Mouse (Mus musculus) spleen, postnatal 4 days (tissue): ENCODE measurements around the gene Cenpu.
"Not testable (repeated sequence)": the region's sequence is repeated elsewhere in the genome, so short reads cannot be mapped to it uniquely, and the experiment has no call there.

ENCODE experiments used
- DNase-seq, 2 experiments: peaks; one replicate each; pipeline ENCODE4 v3.0.0; 2022; ENCODE audit warnings: low spot score in 2 of 2

Cenpu gene

DNA sequence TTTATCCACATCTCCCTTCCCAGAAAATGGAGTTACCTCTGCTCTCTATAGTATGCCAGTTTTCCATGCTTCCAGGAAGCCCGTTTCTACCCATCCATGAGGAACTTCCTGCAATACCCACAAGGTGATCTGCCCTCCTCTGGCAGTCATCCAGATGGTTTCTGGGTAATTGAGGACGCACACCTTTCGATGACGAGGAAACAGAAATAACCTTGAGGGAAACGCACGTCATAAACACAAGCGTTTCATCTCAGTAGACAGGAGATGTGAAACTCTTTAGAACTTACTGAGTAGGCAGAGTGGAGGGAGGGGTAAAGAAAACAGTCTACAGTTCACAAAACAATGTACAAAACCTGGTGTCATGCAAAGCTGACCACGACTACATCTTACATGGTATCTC lies 1.8 kb upstream of the Cenpu start:
- no peak for DNase-seq

DNA sequence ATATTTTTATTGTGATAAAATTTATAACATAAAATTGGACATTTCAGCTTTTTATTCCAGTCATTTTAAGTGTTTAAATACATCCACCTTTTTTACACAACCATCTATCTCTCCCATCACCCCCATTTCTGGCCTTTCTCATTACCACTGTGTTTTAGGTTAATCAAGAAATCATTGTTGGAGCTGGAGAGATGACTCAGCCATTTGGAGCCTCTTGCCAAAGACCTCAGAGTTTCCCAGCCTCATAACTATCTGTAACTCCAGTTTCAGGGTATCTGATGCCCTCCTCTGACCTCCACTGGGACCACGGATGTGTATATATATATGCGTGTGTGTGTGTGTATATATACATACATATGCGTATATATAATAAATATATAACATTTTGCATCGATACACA lies 799 bp upstream of the Cenpu start:
- DNase-seq: no peak

DNA sequence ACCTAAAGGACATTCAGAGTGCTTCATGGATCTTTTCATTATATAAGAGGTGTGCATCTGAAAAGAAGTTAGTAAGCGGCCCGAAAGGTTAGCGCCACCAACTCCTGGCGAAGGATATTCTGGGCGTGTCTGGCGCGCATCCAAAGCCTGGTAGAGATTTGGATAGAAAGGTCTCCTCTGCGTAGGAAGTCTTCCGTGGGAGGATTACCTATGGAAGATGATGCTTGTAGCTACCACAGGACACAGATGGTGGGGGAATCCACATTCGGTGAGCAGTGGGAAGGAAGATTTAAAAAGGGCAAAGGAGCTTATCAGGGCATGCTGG lies 575 bp downstream of the Cenpu start:
- DNase-seq: peak; percentile 72 to 84

DNA sequence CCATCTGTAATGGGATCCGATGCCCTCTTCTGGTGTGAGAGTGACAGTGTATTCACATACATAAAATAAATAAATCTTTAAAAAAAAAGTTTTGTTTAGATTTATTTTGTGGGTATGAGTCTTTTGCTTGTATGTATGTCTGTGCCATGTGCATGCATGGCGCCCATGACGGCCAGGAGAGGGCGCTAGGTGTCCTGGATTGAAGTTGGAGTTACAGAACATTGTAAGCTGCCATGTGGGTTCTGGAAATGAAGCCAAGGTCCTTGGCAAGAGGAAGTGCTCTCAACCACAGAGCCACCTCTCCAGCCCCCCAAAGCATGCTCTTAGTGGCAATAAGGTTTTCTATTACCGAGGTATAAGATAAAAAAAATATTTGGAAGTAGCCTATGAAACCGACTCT lies 7.6 kb downstream of the Cenpu start:
- DNase-seq: peak in 1 of 2 experiments; percentile 42

DNA sequence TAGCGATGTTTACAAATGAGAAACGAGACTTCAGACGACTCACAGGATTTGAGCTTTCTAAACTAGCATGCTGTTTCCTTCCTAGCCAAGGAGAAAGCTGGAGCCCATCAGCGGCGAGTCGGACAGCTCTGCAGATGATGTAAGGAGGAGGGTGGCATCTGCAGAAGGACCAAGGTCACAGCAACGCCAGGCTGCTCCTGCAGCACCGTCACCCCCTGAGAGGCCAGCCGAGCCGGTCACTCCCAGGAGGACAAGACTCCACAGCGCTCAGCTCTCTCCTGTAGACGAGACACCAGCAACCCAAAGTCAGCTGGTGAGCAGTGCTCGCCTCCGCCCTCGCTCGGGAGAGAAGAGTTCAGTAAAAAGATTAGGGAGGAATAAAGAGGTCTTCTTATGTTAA lies 10.5 kb downstream of the Cenpu start:
- no peak for DNase-seq

DNA sequence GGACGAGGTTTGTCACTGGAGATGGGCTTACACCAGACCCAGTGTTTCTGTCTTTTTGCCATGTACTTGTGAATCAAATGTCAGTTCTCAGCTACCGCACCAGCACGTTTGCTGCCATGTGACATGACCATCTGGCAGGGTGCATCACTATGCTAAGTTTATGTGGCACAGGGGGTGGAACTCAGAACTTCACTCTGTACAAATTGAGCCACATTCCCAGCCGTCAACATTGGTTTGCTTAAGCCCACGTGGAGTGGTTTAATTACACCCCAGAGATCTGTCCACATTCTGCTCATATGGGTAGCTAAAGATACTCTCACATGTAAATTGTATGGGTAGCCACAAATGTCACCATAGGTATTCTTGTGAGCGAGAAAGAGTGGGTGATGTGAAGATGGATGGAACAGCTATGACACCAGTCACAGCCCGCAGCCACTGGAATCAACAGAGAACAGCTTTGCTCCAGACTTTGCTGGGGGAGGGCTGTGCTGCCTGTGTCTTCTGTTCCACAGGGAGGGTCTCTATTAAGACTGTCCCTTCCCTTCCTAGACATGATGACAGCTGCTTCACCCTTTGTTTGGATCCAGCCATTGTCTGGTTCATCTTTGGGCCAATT lies 15.2 kb downstream of the Cenpu start:
- no peak for DNase-seq

DNA sequence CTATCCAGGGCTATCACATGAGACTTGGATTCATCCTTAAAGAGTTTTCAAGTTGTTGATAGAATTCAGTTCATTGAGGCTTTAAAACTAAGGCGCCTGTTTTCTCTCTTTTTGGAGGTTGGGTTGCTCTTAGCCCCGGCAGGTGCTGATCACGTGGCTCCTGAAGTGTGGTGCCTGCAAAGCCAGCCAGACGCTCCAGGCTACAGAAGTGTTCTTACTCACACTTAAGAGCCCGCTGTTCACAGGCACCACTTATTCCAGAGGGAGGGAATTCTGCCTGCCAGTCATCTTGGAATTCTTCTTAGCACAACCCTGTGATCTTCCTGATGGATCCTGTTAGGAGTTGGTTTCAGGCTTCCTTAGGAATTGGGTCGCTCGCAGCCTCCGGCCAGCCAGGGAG lies 16.1 kb downstream of the Cenpu start:
- DNase-seq: peak in 1 of 2 experiments; percentile 52

DNA sequence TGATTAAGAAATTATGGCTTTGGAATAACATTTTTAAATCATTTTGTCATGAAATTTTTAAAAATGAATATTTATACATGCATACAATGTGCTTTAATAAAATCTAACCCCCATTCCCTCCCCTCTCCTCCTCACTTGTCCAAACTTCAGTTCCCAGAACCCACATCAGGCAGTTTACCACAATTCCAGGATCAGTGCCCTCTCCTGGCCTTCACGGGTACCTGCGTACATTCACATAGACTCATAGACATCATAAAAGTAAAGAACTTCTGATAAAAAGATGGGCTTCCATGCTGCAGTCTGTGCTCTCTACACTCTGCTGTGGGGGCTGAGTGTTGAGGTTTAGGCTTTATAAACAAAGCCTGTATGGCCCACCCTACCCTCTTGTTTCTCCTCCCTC lies 17.1 kb downstream of the Cenpu start:
- no peak for DNase-seq

DNA sequence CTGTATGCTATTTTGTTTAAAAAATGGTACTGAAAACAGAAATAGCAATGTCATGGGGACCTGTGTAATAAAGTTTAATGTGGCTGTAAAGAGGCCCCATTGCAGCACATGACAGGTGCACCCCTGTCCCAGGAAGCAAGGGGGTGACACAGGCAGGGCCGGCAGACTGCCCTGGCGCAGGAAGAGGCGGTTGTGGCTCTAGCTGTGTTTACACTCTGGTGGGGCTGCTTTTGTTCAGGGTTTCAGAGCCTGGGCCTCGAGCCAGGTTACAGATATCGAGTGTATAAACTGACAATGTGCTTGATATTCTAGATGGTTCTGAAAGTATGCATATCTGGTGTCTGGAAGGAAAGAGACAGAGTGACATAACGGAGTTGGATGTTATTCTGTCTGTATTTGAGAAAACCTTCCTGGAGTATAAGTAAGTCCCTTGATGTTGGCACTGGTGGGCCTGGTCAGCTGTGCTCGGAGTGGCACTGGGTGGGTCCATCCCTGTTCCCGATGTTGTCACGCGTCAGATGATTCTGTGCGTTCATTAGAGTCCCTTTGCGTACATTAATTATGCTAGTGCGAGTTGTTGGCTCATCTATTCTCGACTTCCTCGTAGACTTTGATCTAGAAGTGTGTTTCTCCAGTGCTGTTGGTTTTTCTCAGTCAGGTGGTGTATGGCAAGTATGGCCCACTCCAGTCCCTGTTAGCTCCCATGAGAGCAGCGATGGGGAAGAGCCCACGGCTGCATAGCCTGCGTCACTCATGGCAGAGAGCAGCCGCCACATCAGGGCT lies 18.0 kb downstream of the Cenpu start:
- no peak for DNase-seq

DNA sequence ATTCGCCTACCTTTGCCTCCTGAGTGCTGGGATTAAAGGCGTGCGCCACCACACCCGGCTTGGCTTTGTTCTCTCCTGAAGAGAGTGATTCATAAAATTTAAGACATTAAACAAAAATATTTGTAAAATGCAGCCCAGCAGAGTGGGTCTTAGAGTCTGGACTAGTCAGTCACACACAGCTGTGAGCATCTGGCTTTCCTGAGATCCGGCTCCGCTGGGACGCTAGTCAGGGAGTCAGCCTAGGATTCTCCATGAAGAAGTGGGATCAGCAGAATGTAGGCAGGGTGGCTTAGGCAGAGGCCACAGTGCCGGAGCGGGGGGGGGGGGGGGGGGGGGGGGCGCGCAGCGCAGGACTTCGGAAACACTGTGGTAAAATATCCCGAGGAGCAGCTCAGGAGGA lies 18.8 kb downstream of the Cenpu start:
- no peak for DNase-seq

DNA sequence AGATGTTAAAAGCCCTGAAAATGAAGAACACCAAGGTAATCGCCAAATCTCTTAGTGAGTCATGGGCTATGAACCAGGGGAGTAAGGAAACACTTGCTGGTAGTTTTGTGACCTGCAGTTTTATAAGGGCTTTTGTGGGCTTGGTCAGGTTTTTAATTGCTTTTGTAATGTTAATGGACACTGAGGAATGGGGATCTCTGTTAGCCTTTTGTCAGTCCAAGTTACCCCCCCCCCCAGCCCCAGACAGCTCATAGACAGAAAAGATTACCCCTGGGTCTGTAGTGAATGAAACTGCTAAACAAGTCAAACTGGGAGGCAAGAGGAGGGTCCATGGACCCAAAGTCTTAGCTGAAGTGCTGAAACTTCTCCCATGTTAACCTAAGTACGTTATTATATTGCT lies 21.6 kb downstream of the Cenpu start:
- no peak for DNase-seq

DNA sequence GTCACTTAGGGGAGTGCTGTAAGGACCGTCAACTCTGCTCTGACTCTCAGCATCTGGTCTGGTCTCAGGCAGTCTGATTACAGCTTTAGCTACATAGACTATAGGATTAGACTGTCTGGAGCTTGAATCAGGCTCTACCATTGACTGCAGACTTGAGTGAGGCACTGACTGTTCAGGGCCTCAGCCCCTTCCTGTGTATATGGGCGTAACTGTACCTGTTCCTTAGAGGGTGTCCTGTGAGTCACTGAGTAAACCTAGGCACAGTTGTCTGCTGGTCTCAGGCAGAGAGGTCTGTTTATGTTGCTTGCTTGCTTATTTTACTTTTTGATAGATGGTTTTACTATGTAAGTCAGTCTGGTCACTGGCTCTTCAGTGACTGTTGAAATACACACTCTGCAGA lies 22.1 kb downstream of the Cenpu start:
- no peak for DNase-seq

DNA sequence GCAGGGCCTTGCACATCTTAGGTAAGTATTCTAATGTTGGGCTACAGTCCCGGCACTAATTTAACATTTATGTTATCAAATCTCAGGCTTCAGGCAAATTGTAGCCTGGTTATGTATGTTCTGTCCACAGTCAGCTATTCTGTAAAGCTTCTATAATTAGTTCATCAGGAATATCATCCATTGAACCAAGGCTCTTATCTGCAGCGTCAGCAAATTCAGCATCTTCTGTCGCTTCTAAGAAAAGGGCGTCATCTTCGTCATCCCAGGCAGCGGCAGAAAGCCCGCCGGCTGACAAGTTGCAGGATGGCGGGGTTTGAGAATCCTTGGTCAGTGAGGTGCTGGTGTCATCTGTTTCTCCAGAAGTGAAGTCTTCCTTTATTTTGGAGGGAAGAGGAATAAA lies 27.0 kb downstream of the Cenpu start:
- DNase-seq: no peak

DNA sequence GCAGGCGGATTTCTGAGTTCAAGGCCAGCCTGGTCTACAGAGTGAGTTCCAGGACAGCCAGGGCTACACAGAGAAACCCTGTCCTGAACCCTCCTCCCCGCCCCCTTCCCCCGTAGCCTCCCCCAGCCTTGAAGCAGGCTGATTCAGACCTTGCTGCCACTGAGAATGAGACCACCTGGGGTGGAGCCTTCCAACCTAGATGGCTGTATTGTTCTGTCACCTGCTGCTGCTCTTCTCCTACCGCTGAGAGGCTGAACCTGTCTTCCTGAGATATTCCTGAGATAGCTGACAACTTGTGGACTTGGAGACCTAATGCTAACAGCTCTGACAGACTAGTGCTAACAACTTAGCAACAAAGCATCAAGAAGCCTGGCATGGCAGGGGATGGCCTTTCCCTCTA lies 32.5 kb downstream of the Cenpu start:
- not testable (repeated sequence) for DNase-seq

DNA sequence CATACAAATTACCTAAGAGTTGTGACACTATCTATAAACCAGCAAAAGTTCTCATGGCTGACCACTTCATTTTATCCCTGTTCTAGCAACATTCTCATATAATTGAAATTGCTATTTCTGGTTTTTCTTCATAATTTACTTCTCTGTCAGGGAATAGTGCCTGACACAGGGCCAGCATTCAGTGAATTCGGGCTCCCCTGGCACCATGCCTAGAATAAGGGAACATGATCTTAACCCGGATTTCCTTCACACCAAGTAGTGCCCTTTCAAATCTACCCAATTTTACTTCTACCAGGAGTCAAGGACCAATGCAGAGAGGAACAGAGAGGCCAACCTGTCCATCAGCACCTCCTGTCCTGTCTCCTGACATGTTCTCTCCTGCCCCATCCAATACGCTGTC lies 33.7 kb downstream of the Cenpu start:
- no peak for DNase-seq

DNA sequence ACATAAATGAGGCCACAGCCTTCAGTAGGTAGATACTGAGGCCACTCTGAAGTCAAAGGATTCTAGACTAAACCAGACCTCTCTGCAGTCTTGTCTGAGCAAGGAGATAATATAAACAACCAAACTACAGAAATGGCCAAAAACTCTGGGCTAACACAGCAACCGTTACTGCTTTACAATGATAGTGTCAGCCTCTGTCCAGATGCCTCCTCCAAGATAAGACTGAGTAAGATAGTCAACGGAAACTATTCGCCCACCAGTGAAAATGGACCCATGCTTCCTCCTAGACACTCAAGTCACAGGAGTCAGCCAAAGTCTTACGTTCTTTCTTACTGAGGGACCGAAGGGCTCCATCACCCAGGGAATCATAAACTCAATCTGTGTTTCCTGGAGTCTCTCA lies 36.1 kb downstream of the Cenpu start:
- DNase-seq: no peak

DNA sequence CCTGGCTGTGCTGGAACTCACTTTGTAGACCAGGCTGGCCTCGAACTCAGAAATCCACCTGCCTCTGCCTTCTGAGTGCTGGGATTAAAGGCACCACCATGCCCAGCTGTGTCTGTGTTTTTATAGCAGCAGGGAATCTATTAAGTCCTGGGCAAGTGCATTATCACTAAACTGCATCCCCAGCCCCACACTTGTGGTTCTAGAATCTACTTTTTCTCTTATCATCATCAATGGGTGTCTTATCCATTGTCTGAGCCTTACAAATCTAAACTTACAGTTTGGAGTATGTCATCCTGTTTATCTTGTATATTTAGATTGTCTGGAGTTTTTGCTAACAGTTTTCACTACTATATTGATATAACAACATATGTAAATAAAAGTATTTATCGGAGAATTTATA lies 36.8 kb downstream of the Cenpu start:
- DNase-seq: no peak

DNA sequence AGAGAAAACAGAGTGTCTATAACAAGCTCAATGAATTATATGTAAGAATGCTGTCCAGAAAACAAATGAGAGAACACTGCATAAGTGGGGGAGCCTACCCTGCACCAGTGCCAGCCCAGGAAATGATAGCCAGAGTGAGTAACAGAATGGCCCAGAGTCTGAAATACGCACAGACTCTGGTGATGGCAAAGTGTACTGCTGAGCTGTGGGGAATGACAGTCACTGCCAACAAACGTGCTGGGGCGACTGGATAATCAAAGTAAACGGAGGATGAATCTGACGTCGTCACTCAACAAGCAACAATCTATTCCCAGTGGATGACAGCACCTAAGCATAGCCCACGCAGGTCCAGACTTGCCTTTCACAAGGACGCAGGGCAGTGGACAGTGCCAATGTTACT lies 41.2 kb downstream of the Cenpu start:
- DNase-seq: no peak

DNA sequence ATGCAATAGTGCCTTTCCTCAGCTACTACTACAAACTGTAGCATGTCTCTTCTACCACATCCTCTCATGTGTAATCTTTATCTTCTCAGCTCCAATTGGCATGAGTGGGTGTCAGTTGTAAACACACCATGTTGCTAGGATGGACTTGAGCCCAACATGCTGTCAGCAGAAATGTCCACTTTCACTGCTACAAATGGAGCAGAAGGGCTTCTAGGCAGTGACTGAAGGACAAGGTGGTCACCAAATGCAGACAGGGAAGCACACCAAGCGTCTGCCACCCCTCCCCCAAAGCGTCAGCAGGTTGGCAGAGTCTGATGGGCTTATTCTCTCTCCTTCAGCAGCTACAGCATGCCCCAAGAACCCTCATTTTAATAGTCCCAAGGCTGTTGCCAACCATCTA lies 41.9 kb downstream of the Cenpu start:
- DNase-seq: no peak

DNA sequence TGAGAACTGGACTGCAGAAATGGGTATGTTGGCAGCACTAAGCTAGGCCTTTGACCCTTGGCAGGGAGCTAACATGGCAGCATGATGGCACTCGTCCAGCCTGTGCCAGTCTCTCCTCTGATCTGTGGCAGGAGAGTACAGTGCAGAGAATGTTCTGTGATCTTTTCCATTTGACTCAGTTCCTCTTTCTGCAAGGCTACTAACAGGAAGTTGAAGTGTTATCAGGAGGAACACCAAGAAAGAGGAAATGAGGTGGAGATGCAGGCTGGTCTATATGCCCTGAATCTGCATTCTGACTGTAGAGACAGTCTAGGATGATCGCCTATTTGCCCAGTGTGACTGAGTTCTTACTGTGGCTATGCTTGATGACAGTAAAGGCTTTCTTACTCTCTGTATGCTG lies 43.8 kb downstream of the Cenpu start:
- no peak for DNase-seq

DNA sequence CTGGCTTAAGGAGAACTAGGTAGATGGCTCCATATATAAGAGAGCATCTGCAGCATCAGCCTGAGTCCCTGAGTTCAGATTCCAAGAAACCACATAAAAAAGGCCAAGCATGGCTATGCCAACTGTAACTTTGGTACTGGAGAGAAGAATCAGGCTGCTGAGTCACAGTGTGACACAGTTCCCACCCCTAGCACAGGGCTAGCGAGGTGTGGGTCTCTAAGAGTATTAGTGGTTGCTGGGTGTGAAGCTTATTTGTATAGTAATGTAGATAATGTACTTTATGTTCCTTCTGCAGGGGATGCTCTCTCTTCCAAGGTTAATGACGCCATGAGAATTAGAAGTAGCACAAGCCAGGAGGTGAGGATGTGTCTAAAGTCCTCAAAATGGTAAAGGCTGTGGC lies 44.7 kb downstream of the Cenpu start:
- no peak for DNase-seq

DNA sequence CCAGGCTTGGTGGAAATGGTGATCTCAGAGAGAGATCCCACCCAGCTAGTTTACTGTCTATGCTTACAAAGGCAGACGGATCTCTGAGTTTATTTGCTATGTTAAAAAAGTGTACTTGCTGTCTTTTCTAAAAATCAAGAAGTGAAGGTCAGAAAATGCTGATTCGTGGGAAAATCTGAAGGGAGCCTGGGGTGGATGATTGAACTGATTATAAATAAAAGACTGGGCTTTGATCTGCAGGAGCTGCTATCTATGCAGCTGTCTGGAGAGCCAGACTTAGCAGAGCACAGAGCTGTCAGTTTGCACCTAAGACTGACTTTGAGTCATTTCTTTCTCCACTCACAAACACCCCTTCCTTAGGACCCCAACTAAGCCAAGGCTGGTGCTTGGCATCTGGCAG lies 45.6 kb downstream of the Cenpu start:
- DNase-seq: no peak

DNA sequence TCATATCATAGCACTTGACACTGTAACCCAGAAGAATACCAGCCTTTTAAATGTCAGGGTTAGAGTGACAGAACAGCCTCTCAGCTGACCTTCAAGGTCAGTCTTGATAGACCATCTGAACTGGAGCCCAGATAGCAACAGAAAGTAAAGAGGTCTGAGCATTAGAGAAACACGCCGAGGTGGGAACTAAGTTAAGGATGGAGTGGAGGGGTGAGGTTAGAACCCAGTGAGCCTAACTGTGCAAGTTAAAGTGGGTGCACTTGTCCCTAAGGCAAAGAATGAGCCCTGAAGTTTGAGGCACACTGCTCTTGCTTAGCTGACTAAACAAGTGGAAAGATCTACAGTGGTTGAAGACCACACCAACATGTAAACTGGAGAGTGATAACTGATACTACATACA lies 46.3 kb downstream of the Cenpu start:
- no peak for DNase-seq

DNA sequence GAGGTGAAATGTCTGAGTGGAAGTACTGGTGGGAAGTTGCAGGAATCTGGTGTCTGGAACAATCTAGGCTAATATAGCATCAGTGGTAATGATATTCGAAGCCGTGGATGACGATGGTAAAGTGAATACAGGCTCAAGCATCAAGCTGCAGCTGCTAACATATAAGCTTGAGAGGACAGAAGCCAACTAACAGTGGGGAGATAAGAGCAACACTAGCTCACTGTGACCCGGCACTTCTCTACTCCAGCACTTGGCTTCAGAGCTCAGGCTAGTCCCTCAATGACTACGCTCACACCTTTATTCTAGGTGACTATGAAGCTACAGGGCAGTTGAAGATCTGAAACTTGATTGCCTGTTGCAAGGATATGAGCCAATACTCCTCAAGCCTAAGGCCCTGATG lies 46.9 kb downstream of the Cenpu start:
- DNase-seq: no peak
